Mouse (Mus musculus): ENCODE measurements around the gene Trap1. TPM values are rescaled to one million over a fixed set of nuclear protein-coding genes. Genes with fewer than 3 reads are reported as not detected.

Gene Trap1
- polyA plus RNA-seq, 1 experiment from 2014 or later = 100 TPM

- H3K36me3 ChIP-seq (ENCODE audit: control insufficient read depth, insufficient read depth, low read length) = peaks cover 24% of the 10 kb centered on the region
- H3K4me3 ChIP-seq (ENCODE audit: low read depth, low read length) = no peak overlapping the region
- ATAC-seq (ENCODE audit: insufficient number of reproducible peaks, low FRiP score, low TSS enrichment, low read depth) (no peak), DNase-seq (ENCODE audit: low spot score) (no peak)
- H3K27me3 ChIP-seq (ENCODE audit: control insufficient read depth, insufficient read depth, low read length) = no peaks in the 10 kb centered on the region
- H3K9me3 ChIP-seq (ENCODE audit: control insufficient read depth, low read length) = no peaks in the 10 kb centered on the region
- no peak overlapping the region for H3K9ac ChIP-seq (ENCODE audit: low read length)
- no peaks in the 10 kb centered on the region for H3K4me1 ChIP-seq (ENCODE audit: control insufficient read depth, insufficient read depth, low read length)
- no peak overlapping the region for H3K4me2 ChIP-seq (ENCODE audit: low read depth, severe bottlenecking)
- H3K27ac ChIP-seq (replicated peaks; ENCODE audit: low read depth, low read length) = no peak overlapping the region
- 99% methylated on average over 4 of the region's 4 CpGs for whole genome bisulfite sequencing
Observed at GRCm38 (mm10) chr16:4052601-4053000, 25.0 kb downstream of the Trap1 start.

GRCm38 (mm10) chr16:4045524-4045923 lies 32.1 kb downstream of the Trap1 start:
- no peaks in the 10 kb centered on the region for H3K4me1 ChIP-seq (ENCODE audit: control insufficient read depth, insufficient read depth, low read length)
- no peaks in the 10 kb centered on the region for H3K27me3 ChIP-seq (ENCODE audit: control insufficient read depth, insufficient read depth, low read length)
- H3K9ac ChIP-seq (ENCODE audit: low read length) = no peak overlapping the region
- H3K4me3 ChIP-seq (ENCODE audit: low read depth, low read length) = no peak overlapping the region
- H3K27ac ChIP-seq (replicated peaks; ENCODE audit: low read depth, low read length) = no peak overlapping the region
- 91% methylated on average over 4 of the region's 4 CpGs for WGBS
- peaks cover 30% of the 10 kb centered on the region for H3K36me3 ChIP-seq (ENCODE audit: control insufficient read depth, insufficient read depth, low read length)
- H3K4me2 ChIP-seq (ENCODE audit: low read depth, severe bottlenecking) = no peak overlapping the region
- no peaks in the 10 kb centered on the region for H3K9me3 ChIP-seq (ENCODE audit: control insufficient read depth, low read length)
- ATAC-seq (ENCODE audit: insufficient number of reproducible peaks, low FRiP score, low TSS enrichment, low read depth) (no peak), DNase-seq (ENCODE audit: low spot score) (no peak)

- Histone ChIP-seq H3K4me3 (ENCODE audit: low read depth, low read length) (no peak overlapping the region), H3K4me1 (ENCODE audit: control insufficient read depth, insufficient read depth, low read length) (no peaks in the 10 kb centered on the region), H3K27ac (replicated peaks; ENCODE audit: low read depth, low read length) (no peak overlapping the region), H3K4me2 (ENCODE audit: low read depth, severe bottlenecking) (no peak overlapping the region), H3K36me3 (ENCODE audit: control insufficient read depth, insufficient read depth, low read length) (peaks cover 29% of the 10 kb centered on the region), H3K27me3 (ENCODE audit: control insufficient read depth, insufficient read depth, low read length) (no peaks in the 10 kb centered on the region), H3K9ac (ENCODE audit: low read length) (no peak overlapping the region), H3K9me3 (ENCODE audit: control insufficient read depth, low read length) (no peaks in the 10 kb centered on the region)
- no peak for ATAC-seq (ENCODE audit: insufficient number of reproducible peaks, low FRiP score, low TSS enrichment, low read depth)
- WGBS = 89% methylated on average over 2 of the region's 2 CpGs
- DNase-seq (ENCODE audit: low spot score) = no peak
Observed at GRCm38 (mm10) chr16:4044093-4044492, 33.5 kb downstream of the Trap1 start.

- H3K4me1 ChIP-seq (ENCODE audit: control insufficient read depth, insufficient read depth, low read length) = no peaks in the 10 kb centered on the region
- H3K4me2 ChIP-seq (ENCODE audit: low read depth, severe bottlenecking) = no peak overlapping the region
- H3K36me3 ChIP-seq (ENCODE audit: control insufficient read depth, insufficient read depth, low read length) = peaks cover 21% of the 10 kb centered on the region
- H3K4me3 ChIP-seq (ENCODE audit: low read depth, low read length) = no peak overlapping the region
- DNase-seq (ENCODE audit: low spot score) (no peak), ATAC-seq (ENCODE audit: insufficient number of reproducible peaks, low FRiP score, low TSS enrichment, low read depth) (no peak)
- WGBS = 95% methylated on average over 4 of the region's 4 CpGs
- no peaks in the 10 kb centered on the region for H3K9me3 ChIP-seq (ENCODE audit: control insufficient read depth, low read length)
- H3K9ac ChIP-seq (ENCODE audit: low read length) = no peak overlapping the region
- no peak overlapping the region for H3K27ac ChIP-seq (replicated peaks; ENCODE audit: low read depth, low read length)
- H3K27me3 ChIP-seq (ENCODE audit: control insufficient read depth, insufficient read depth, low read length) = no peaks in the 10 kb centered on the region
Observed at GRCm38 (mm10) chr16:4041646-4042045, 36.0 kb downstream of the Trap1 start.

GRCm38 (mm10) chr16:4040206-4040605 lies 37.4 kb downstream of the Trap1 start:
- Histone ChIP-seq H3K27me3 (ENCODE audit: control insufficient read depth, insufficient read depth, low read length) (no peaks in the 10 kb centered on the region), H3K36me3 (ENCODE audit: control insufficient read depth, insufficient read depth, low read length) (peaks cover 16% of the 10 kb centered on the region), H3K4me1 (ENCODE audit: control insufficient read depth, insufficient read depth, low read length) (no peaks in the 10 kb centered on the region), H3K4me2 (ENCODE audit: low read depth, severe bottlenecking) (no peak overlapping the region), H3K9ac (ENCODE audit: low read length) (no peak overlapping the region), H3K27ac (replicated peaks; ENCODE audit: low read depth, low read length) (no peak overlapping the region), H3K4me3 (ENCODE audit: low read depth, low read length) (no peak overlapping the region), H3K9me3 (ENCODE audit: control insufficient read depth, low read length) (no peaks in the 10 kb centered on the region)
- ATAC-seq (ENCODE audit: insufficient number of reproducible peaks, low FRiP score, low TSS enrichment, low read depth) (no peak), DNase-seq (ENCODE audit: low spot score) (no peak)
- WGBS = 94% methylated on average over 5 of the region's 5 CpGs

GRCm38 (mm10) chr16:4037690-4038089 lies 39.9 kb downstream of the Trap1 start:
- no peak overlapping the region for H3K4me3 ChIP-seq (ENCODE audit: low read depth, low read length)
- no peaks in the 10 kb centered on the region for H3K4me1 ChIP-seq (ENCODE audit: control insufficient read depth, insufficient read depth, low read length)
- H3K9me3 ChIP-seq (ENCODE audit: control insufficient read depth, low read length) = no peaks in the 10 kb centered on the region
- DNase-seq (ENCODE audit: low spot score) = no peak
- no peaks in the 10 kb centered on the region for H3K27me3 ChIP-seq (ENCODE audit: control insufficient read depth, insufficient read depth, low read length)
- no peak overlapping the region for H3K9ac ChIP-seq (ENCODE audit: low read length)
- no peak overlapping the region for H3K4me2 ChIP-seq (ENCODE audit: low read depth, severe bottlenecking)
- no peak for ATAC-seq (ENCODE audit: insufficient number of reproducible peaks, low FRiP score, low TSS enrichment, low read depth)
- WGBS = 91% methylated on average over 7 of the region's 7 CpGs
- peaks cover 6% of the 10 kb centered on the region for H3K36me3 ChIP-seq (ENCODE audit: control insufficient read depth, insufficient read depth, low read length)
- no peak overlapping the region for H3K27ac ChIP-seq (replicated peaks; ENCODE audit: low read depth, low read length)

GRCm38 (mm10) chr16:4036807-4037206 lies 40.8 kb downstream of the Trap1 start, which contains the start of gene Dnase1:
Gene Dnase1, plus strand, starts transcription at chr16:4036942.
- DNase-seq (ENCODE audit: low spot score) (no peak), ATAC-seq (ENCODE audit: insufficient number of reproducible peaks, low FRiP score, low TSS enrichment, low read depth) (no peak)
- Histone ChIP-seq H3K36me3 (ENCODE audit: control insufficient read depth, insufficient read depth, low read length) (peaks cover 6% of the 10 kb centered on the region), H3K4me1 (ENCODE audit: control insufficient read depth, insufficient read depth, low read length) (no peaks in the 10 kb centered on the region), H3K4me3 (ENCODE audit: low read depth, low read length) (no peak within 1 kb of the TSS), H3K27me3 (ENCODE audit: control insufficient read depth, insufficient read depth, low read length) (no peaks in the 10 kb centered on the region), H3K9ac (ENCODE audit: low read length) (no peak within 1 kb of the TSS), H3K27ac (replicated peaks; ENCODE audit: low read depth, low read length) (no peak within 1 kb of the TSS), H3K9me3 (ENCODE audit: control insufficient read depth, low read length) (no peaks in the 10 kb centered on the region), H3K4me2 (ENCODE audit: low read depth, severe bottlenecking) (no peak within 1 kb of the TSS)
- 93% methylated on average over 5 of the region's 5 CpGs for WGBS

- ATAC-seq (ENCODE audit: insufficient number of reproducible peaks, low FRiP score, low TSS enrichment, low read depth) (no peak), DNase-seq (ENCODE audit: low spot score) (no peak)
- no peaks in the 10 kb centered on the region for H3K9me3 ChIP-seq (ENCODE audit: control insufficient read depth, low read length)
- H3K4me1 ChIP-seq (ENCODE audit: control insufficient read depth, insufficient read depth, low read length) = no peaks in the 10 kb centered on the region
- no peaks in the 10 kb centered on the region for H3K27me3 ChIP-seq (ENCODE audit: control insufficient read depth, insufficient read depth, low read length)
- H3K4me2 ChIP-seq (ENCODE audit: low read depth, severe bottlenecking) = no peak overlapping the region
- WGBS = 91% methylated on average over 2 of the region's 2 CpGs
- H3K27ac ChIP-seq (replicated peaks; ENCODE audit: low read depth, low read length) = no peak overlapping the region
- H3K36me3 ChIP-seq (ENCODE audit: control insufficient read depth, insufficient read depth, low read length) = peaks cover 6% of the 10 kb centered on the region
- H3K9ac ChIP-seq (ENCODE audit: low read length) = no peak overlapping the region
- no peak overlapping the region for H3K4me3 ChIP-seq (ENCODE audit: low read depth, low read length)
Observed at GRCm38 (mm10) chr16:4035575-4035974, 42.1 kb downstream of the Trap1 start.

GRCm38 (mm10) chr16:4034476-4034875 lies 43.2 kb downstream of the Trap1 start:
- DNase-seq (ENCODE audit: low spot score) (no peak), ATAC-seq (ENCODE audit: insufficient number of reproducible peaks, low FRiP score, low TSS enrichment, low read depth) (no peak)
- Histone ChIP-seq H3K36me3 (ENCODE audit: control insufficient read depth, insufficient read depth, low read length) (peaks cover 4% of the 10 kb centered on the region), H3K27ac (replicated peaks; ENCODE audit: low read depth, low read length) (no peak overlapping the region), H3K27me3 (ENCODE audit: control insufficient read depth, insufficient read depth, low read length) (no peaks in the 10 kb centered on the region), H3K4me1 (ENCODE audit: control insufficient read depth, insufficient read depth, low read length) (no peaks in the 10 kb centered on the region), H3K9ac (ENCODE audit: low read length) (no peak overlapping the region), H3K9me3 (ENCODE audit: control insufficient read depth, low read length) (no peaks in the 10 kb centered on the region), H3K4me3 (ENCODE audit: low read depth, low read length) (no peak overlapping the region), H3K4me2 (ENCODE audit: low read depth, severe bottlenecking) (no peak overlapping the region)
- 84% methylated on average over 3 of the region's 3 CpGs for WGBS

Measured in limb, embryonic 11.5 days (tissue).